Mouse (Mus musculus) cerebellum, adult 2 months (tissue): ENCODE measurements around the gene Dync1h1. TPM values are rescaled to one million over a fixed set of nuclear protein-coding genes. Genes with fewer than 3 reads are reported as not detected.

Experiments used
- DNase-seq, 2 experiments: peaks; one replicate each; pipeline ENCODE4 v3.0.0; 2021
- H3K27ac ChIP-seq: fragments of 200-500 bp; 2 replicates; pipeline ENCODE4 v1.5.1; 2012; ENCODE audit warnings: low read length, control low read depth, inconsistent platforms; ENCODE audit not compliant: insufficient read depth
- H3K27me3 ChIP-seq: fragments of 200-500 bp; 2 replicates; pipeline ENCODE4 v1.6.1; 2012; ENCODE audit warnings: inconsistent platforms, mild to moderate bottlenecking, low read length, moderate library complexity; ENCODE audit not compliant: control insufficient read depth, insufficient read depth
- H3K4me1 ChIP-seq: fragments of 200-500 bp; 2 replicates; pipeline ENCODE4 v1.6.1; 2011; ENCODE audit warnings: low read length; ENCODE audit not compliant: control insufficient read depth, insufficient read depth
- H3K4me3 ChIP-seq: fragments of 200-500 bp; replicated peaks from 2 replicates; pipeline ENCODE3; 2011; ENCODE audit warnings: mild to moderate bottlenecking, low read depth, low read length, control low read depth; ENCODE audit not compliant: insufficient read depth
- CTCF ChIP-seq: fragments of 200-500 bp; IDR thresholded peaks from 2 replicates; pipeline ENCODE4 v1.5.1; 2011; ENCODE audit warnings: low read depth, mild to moderate bottlenecking, control low read depth, low read length, moderate library complexity, borderline replicate concordance; ENCODE audit not compliant: insufficient read depth
- POLR2A ChIP-seq: fragments of 200-500 bp; IDR thresholded peaks from 2 replicates; pipeline ENCODE4 v1.6.1; 2011; ENCODE audit warnings: low read length, control low read depth, borderline replicate concordance; ENCODE audit not compliant: insufficient read depth
- WGBS: fragments of 180-500 bp; shearing (Covaris S2); methylation state at CpG from one replicate; pipeline ENCODE4 v1.1.7; 2018; 5-methylcytosine and 5-hydroxymethylcytosine counted together
- polyA plus RNA-seq: library from polyadenylated mRNA; depleted of rRNA; stranded (reverse); fragments of >200 nt; gene quantifications from 2 replicates; pipeline ENCODE4 v1.2.3, GENCODE M21; 2012

Dync1h1 gene
- polyA plus RNA-seq, 1 experiment, result 400 TPM

DNA sequence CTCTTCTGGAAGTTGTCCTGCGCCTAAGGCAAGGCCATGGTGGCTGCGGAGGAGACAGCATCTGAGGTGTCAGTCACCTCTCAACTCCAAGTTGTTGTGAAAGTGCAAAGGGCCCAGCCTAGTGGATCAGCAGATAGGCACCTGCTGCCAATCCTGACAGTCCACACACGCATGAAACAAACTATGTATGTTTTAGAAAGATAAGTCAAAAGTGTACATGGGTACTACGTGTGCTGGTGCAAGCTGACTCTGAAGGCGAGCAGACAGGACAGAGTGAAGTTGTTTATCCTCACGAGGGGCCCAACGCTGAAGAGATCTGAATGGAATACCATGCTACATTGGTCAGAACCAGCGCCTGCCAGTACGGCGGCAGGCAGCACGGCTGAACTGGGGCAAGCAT is 36.4 kb upstream of the Dync1h1 start:
- TF ChIP-seq POLR2A (no peak), CTCF (no peak)
- 94% methylated on average over 11 of the region's 11 CpGs for WGBS
- H3K27ac ChIP-seq, result no peak overlapping the region
- H3K4me1 ChIP-seq, result no peaks in the 10 kb centered on the region
- no peak overlapping the region for H3K4me3 ChIP-seq
- H3K27me3 ChIP-seq, result no peaks in the 10 kb centered on the region
- no peak for DNase-seq

DNA sequence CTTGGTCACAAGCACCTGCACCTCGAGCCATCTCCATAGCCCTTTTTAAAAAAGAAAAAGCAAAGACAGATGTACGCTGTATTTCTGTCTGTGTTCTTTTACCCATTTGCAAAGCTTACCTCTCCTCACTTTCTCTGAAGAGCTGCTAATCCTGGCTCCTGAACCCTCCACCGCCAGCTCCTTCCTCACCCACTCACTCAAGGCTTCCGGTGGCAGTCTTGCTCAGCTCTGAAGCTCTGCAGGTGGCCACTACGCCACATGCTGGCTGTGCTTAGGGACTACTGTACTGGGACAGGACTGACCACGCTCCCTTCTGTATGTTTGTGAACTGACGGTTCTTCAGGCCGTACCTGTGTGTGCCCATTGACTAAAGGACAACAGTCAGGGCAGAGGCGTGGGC is 34.9 kb upstream of the Dync1h1 start:
- no peak for DNase-seq
- WGBS, result 81% methylated on average over 9 of the region's 9 CpGs
- no peak for TF ChIP-seq POLR2A
- TF ChIP-seq CTCF, result no peak

DNA sequence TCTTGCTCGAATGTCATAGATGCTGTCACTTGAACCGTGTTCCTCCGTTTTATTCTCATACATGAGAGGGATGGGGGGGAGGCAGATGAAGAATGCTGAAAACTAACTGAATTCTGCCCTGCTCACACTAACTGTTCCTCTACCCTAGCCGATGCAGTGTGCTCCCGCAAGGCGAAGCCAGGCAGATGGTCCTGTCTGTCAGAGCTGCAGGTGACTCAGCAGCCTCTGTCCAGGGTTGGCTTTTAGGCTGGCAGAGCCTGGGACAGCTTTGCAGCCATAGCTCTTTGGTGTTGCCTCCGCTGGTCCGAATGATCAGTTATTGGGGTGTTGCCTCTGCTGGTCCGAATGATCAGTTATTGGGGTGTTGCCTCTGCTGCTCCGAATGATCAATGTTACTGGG is 30.2 kb upstream of the Dync1h1 start:
- TF ChIP-seq POLR2A (no peak), CTCF (no peak)
- no peak overlapping the region for H3K4me3 ChIP-seq
- 80% methylated on average over 10 of the region's 10 CpGs for WGBS

More for the DNA sequence above, 34.9 kb upstream of the Dync1h1 start:
- Histone ChIP-seq H3K27ac (no peak overlapping the region), H3K4me3 (no peak overlapping the region), H3K4me1 (no peaks in the 10 kb centered on the region), H3K27me3 (no peaks in the 10 kb centered on the region)

DNA sequence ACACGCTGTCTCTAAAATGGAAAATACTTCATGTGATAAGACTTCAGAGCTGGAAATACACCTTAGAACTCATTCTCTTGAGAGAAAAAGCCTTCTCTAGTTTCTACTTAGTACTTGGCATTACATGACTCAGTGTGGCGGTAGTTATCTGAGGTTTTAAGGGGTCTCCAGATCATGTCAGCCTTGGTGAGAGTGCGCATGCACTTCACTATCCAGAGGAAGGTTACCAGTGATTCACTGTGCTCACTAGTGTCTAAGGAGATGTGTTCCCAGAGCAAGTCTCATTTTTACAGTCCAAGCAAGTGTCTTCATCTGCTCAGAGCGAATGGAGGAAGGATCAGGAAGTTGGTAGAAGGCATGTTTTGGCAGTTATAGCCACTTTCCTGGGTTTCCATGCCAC is 28.9 kb upstream of the Dync1h1 start:
- no peak for TF ChIP-seq POLR2A
- no peak for TF ChIP-seq CTCF
- 96% methylated on average over 4 of the region's 4 CpGs for WGBS

More for the DNA sequence above, 30.2 kb upstream of the Dync1h1 start:
- Histone ChIP-seq H3K27me3 (no peaks in the 10 kb centered on the region), H3K4me1 (no peaks in the 10 kb centered on the region), H3K27ac (no peak overlapping the region)
- DNase-seq, result no peak

DNA sequence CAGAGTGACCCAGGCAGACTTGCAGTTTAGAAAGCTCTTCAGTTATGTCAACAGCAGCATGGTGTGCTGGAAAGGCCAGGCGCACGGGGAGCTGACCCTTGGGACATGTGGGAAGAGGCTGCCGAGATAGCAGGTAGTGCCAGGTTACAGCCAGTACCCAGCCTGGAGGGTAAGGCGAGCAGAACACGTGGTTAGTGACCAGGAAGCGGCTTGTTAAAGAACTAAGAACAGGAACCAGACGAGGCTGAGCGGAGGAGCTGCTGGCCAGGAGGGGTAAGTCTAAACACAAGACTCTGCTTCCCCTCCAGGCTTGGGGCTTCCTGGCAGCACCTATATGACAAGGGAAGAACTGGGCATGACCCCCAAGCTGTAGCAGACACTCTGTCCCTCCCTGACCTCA is 27.6 kb upstream of the Dync1h1 start:
- no peaks in the 10 kb centered on the region for H3K4me1 ChIP-seq

More for the DNA sequence above, 28.9 kb upstream of the Dync1h1 start:
- DNase-seq, result no peak
- no peaks in the 10 kb centered on the region for H3K4me1 ChIP-seq
- no peaks in the 10 kb centered on the region for H3K27me3 ChIP-seq
- no peak overlapping the region for H3K4me3 ChIP-seq
- H3K27ac ChIP-seq, result no peak overlapping the region

DNA sequence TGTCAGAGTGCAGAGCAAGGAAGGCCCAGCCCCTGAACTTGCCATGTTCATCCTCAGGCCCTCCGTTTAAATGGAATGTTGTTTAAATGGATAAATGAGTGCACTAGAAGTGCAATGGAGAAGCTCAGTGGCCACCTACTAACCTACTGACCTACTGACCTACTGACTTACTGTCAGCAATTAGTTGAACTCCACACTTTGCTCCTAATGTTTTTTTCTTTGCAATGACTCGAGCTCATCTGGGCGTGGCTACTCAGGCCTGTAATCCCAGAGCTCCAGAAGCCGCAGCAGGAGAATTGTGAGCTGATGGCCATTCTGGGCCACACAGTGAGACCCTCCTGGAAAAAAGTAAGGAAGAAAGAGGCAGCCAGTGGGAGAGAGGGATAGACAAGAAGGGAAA is 25.3 kb upstream of the Dync1h1 start:
- TF ChIP-seq POLR2A (no peak), CTCF (no peak)
- no peak overlapping the region for H3K27ac ChIP-seq
- H3K4me3 ChIP-seq, result no peak overlapping the region
- WGBS, result 77% methylated on average over 4 of the region's 4 CpGs
- H3K4me1 ChIP-seq, result no peaks in the 10 kb centered on the region
- H3K27me3 ChIP-seq, result no peaks in the 10 kb centered on the region
- DNase-seq, result no peak

More for the DNA sequence above, 27.6 kb upstream of the Dync1h1 start:
- TF ChIP-seq POLR2A, result no peak
- no peak for TF ChIP-seq CTCF
- Histone ChIP-seq H3K4me3 (no peak overlapping the region), H3K27ac (no peak overlapping the region), H3K27me3 (no peaks in the 10 kb centered on the region)
- WGBS, result 91% methylated on average over 8 of the region's 8 CpGs
- DNase-seq, result no peak

DNA sequence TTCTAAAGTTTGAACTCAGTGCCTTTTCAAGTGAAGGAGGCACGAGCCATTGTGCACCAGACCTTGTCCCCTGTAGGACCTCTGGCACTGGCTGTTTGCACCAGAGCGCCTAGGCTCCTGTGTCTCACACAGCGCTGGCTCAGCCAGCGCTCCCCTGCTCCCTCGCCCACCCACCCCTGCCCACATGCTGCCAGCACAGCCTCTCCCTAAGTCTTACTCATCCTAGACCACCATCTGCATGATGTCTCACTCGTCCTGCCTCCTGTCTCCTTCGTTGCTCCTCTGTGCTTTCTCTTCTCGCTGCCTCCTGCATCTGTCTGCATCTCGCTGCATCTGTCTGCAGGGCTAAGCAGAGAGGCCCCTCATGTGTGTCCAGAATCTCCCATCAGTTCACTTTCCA is 22.9 kb upstream of the Dync1h1 start:
- no peak for DNase-seq
- no peak overlapping the region for H3K27ac ChIP-seq
- H3K27me3 ChIP-seq, result no peaks in the 10 kb centered on the region
- TF ChIP-seq POLR2A (no peak), CTCF (no peak)
- no peaks in the 10 kb centered on the region for H3K4me1 ChIP-seq
- no peak overlapping the region for H3K4me3 ChIP-seq
- 75% methylated on average over 9 of the region's 9 CpGs for WGBS

DNA sequence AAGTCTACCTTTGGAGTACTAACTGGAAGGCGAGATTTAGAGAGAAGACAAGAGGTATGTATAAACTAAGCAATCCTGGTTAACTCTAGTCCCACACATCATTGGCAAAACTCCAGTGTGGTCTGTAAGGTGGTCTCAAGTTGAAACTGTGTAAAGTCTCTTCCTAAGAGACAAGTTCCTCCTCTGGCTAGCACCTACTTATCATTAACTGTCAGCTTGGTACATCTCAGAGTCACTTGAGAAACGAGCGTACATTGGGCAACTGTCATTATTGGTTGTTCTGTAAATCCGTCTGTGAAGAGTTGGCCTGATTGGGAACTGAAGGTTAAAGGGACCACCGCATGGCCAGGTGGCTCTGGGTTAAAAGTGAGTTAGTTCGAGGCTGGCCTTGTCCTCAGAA is 12.6 kb upstream of the Dync1h1 start:
- no peak overlapping the region for H3K27ac ChIP-seq
- WGBS, result 77% methylated on average over 6 of the region's 6 CpGs
- no peak for DNase-seq
- no peak for TF ChIP-seq CTCF
- no peak for TF ChIP-seq POLR2A
- no peaks in the 10 kb centered on the region for H3K4me1 ChIP-seq
- no peak overlapping the region for H3K4me3 ChIP-seq
- no peaks in the 10 kb centered on the region for H3K27me3 ChIP-seq
